Mouse (Mus musculus) macrophage (primary cell): ENCODE data around the gene Acbd3. TPM values are rescaled to one million over a fixed set of nuclear protein-coding genes. Genes with fewer than 3 reads are reported as not detected.
A peak's percentile ranks its signal among the peaks of the same experiment; 100 is the strongest.

Source experiments
- H3K27ac ChIP-seq: fragments of 350-480 bp; formaldehyde crosslinking; 2 replicates; pipeline ENCODE4 v1.9.0; 2021
- H3K36me3 ChIP-seq: fragments of 350-480 bp; formaldehyde crosslinking; 2 replicates; pipeline ENCODE4 v1.9.0; 2021; ENCODE audit errors: inconsistent target
- H3K4me3 ChIP-seq: fragments of 350-480 bp; formaldehyde crosslinking; 2 replicates; pipeline ENCODE4 v1.9.0; 2021; ENCODE audit errors: inconsistent target
- H3K79me2 ChIP-seq: fragments of 350-480 bp; formaldehyde crosslinking; 2 replicates; pipeline ENCODE4 v1.9.0; 2021; ENCODE audit errors: inconsistent target
- WGBS: methylation state at CpG from one replicate; pipeline ENCODE4 v1.1.7; 2026; ENCODE audit warnings: inconsistent platforms; ENCODE audit not compliant: missing documents; 5-methylcytosine and 5-hydroxymethylcytosine counted together
- polyA plus RNA-seq: library from polyadenylated mRNA; stranded (reverse); fragments of 250-400 nt; gene quantifications from 3 replicates; pipeline ENCODE4 v1.2.4, GENCODE M21; 2018; ENCODE audit warnings: inconsistent platforms

Acbd3 gene
- polyA plus RNA-seq, 1 experiment from 2014 or later, result 52.8 TPM

GRCm38 (mm10) chr1:180768334-180769168 is 42.7 kb downstream of the Acbd3 start:
- no peaks in the 10 kb centered on the region for H3K36me3 ChIP-seq
- 8% methylated on average over 37 of the region's 37 CpGs for WGBS
- no peaks in the 10 kb centered on the region for H3K79me2 ChIP-seq
- H3K4me3 ChIP-seq, result peak overlapping the region; percentile 32
- peak overlapping the region; percentile 80 for H3K27ac ChIP-seq

GRCm38 (mm10) chr1:180771306-180771705 is 45.5 kb downstream of the Acbd3 start:
- no peaks in the 10 kb centered on the region for H3K36me3 ChIP-seq
- no peak overlapping the region for H3K4me3 ChIP-seq
- H3K79me2 ChIP-seq, result no peaks in the 10 kb centered on the region
- H3K27ac ChIP-seq, result peak overlapping the region; percentile 43
- 50% methylated on average over 5 of the region's 5 CpGs for WGBS

GRCm38 (mm10) chr1:180771722-180772121 is 45.9 kb downstream of the Acbd3 start:
- Histone ChIP-seq H3K79me2 (no peaks in the 10 kb centered on the region), H3K27ac (peak overlapping the region; percentile 43), H3K4me3 (no peak overlapping the region), H3K36me3 (no peaks in the 10 kb centered on the region)
- WGBS, result 15% methylated on average over 4 of the region's 4 CpGs

GRCm38 (mm10) chr1:180772291-180772690 is 46.4 kb downstream of the Acbd3 start:
- H3K4me3 ChIP-seq, result no peak overlapping the region
- H3K27ac ChIP-seq, result peak overlapping the region; percentile 43
- 97% methylated on average over 3 of the region's 3 CpGs for WGBS
- H3K79me2 ChIP-seq, result no peaks in the 10 kb centered on the region
- no peaks in the 10 kb centered on the region for H3K36me3 ChIP-seq

GRCm38 (mm10) chr1:180774664-180775063 is 48.8 kb downstream of the Acbd3 start:
- no peaks in the 10 kb centered on the region for H3K79me2 ChIP-seq
- WGBS, result 68% methylated on average over 3 of the region's 3 CpGs
- no peaks in the 10 kb centered on the region for H3K36me3 ChIP-seq
- no peak overlapping the region for H3K27ac ChIP-seq
- H3K4me3 ChIP-seq, result no peak overlapping the region

DNA sequence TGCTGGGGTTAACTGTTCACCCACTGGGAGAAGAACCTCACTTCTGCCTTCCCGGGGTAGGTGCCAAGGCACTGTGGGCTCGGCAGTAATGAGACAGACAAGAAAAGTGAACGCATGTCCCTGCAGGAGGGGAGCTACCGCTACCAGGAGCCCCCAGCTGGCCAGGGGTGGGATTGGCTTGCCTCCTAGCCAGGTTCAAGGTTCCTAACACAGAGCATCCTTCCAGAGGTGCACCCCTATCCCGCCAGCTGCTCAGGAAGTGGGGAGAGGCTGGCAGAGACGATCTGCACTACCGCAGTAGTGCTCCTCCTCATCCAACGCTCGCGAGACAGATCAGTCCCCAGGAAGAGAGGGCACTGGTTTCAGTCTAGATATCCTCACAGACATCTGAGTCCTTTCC is 49.5 kb downstream of the Acbd3 start:
- H3K27ac ChIP-seq, result 0 out of 2 replicates have a peak overlapping the region, but pooled peaks have one; percentile 24
- H3K4me3 ChIP-seq, result no peak overlapping the region
- no peaks in the 10 kb centered on the region for H3K36me3 ChIP-seq
- 69% methylated on average over 10 of the region's 10 CpGs for WGBS
- no peaks in the 10 kb centered on the region for H3K79me2 ChIP-seq

DNA sequence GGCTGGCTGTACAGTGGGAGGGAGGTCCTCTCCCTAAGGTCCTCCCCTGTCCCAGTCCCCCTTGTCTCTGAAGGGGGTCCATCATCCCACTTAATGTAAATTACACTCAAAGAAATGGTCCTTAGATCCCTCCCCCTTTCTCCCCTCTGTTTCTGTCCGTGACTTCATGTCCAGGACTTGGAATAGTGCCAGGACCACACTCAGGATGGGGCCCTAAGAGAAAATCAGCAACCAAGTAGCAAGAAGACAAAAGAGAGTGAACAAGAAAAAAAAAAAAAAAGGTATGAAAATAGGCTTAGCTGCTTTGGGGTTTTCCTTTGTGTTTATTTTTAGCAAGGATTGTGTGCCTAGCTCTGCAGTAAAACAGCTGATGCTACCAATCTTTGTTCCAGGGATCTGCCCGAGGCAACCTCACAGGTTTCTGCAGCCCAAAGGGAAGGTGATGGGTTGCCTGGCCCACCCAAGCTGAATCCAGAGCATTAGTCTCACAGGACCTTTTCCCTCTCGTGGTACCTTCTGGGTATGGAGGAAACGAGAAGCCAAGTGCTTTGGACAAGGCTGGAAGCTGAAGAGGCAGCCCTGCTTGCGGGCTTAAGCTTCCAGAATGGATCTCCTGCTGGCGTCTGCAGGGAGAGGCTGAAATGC is 50.1 kb downstream of the Acbd3 start:
- H3K36me3 ChIP-seq, result no peaks in the 10 kb centered on the region
- no peaks in the 10 kb centered on the region for H3K79me2 ChIP-seq
- H3K4me3 ChIP-seq, result no peak overlapping the region
- 73% methylated on average over 6 of the region's 6 CpGs for WGBS
- H3K27ac ChIP-seq, result peak overlapping the region; percentile 24; the same call in 1 of the 2 replicates

GRCm38 (mm10) chr1:180776494-180776893 is 50.7 kb downstream of the Acbd3 start:
- Histone ChIP-seq H3K36me3 (no peaks in the 10 kb centered on the region), H3K27ac (peak overlapping the region; percentile 24; the same call in 1 of the 2 replicates), H3K4me3 (no peak overlapping the region), H3K79me2 (no peaks in the 10 kb centered on the region)
- WGBS, result 91% methylated on average over 6 of the region's 6 CpGs

GRCm38 (mm10) chr1:180777289-180777659 is 51.4 kb downstream of the Acbd3 start:
- peak overlapping the region; percentile 53 for H3K4me3 ChIP-seq
- peak overlapping the region; percentile 83 for H3K27ac ChIP-seq
- 7% methylated on average over 10 of the region's 10 CpGs for WGBS
- no peaks in the 10 kb centered on the region for H3K36me3 ChIP-seq
- H3K79me2 ChIP-seq, result no peaks in the 10 kb centered on the region

- no peaks in the 10 kb centered on the region for H3K79me2 ChIP-seq
- WGBS, result under 1% methylated on average over 55 of the region's 56 CpGs
- H3K36me3 ChIP-seq, result no peaks in the 10 kb centered on the region
- peak overlapping the region; percentile 83 for H3K27ac ChIP-seq
- H3K4me3 ChIP-seq, result peak overlapping the region; percentile 53
Measured at GRCm38 (mm10) chr1:180777660-180778402, 52.0 kb downstream of the Acbd3 start.

DNA sequence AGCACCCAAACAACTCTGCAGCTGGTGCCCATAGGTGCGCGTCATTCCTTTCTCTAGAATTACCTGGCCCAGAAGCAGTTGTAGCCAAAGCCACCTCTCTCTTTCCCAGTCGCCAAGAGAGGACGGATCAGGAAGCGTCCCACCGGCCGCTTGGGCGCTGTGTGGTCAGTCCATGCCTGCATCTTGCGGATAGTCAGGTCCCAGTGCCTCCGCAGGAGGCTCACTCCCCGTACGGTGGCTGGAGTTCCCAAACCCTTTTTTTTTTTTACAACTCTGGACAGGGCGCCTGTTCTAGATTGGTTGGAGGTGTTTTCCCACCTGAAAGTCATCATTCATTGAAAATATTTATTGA is 52.5 kb downstream of the Acbd3 start:
- H3K36me3 ChIP-seq, result no peaks in the 10 kb centered on the region
- H3K4me3 ChIP-seq, result peak overlapping the region; percentile 53
- WGBS, result 16% methylated on average over 13 of the region's 13 CpGs
- H3K79me2 ChIP-seq, result no peaks in the 10 kb centered on the region
- no peak overlapping the region; the same call in 1 of the 2 replicates for H3K27ac ChIP-seq

DNA sequence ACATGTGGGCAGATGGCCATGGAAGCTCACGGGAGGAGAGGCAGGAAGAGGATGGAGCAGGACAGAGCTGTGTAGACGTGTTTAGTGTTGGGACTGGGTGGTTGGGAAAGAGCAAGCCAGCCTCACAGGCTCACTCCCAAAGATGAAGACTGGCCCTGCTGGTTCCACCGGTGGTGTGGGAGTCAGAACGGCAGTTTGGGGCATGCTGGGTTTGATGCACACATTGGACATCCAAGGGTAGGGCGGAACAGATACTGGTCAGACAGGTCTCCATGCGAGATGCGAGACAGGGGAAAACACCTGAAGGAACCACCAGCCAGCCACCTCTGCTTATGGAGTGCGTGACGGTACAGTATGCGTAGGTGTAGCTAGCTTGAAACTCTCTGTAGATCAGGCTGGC is 53.1 kb downstream of the Acbd3 start:
- Histone ChIP-seq H3K36me3 (no peaks in the 10 kb centered on the region), H3K79me2 (no peaks in the 10 kb centered on the region), H3K27ac (no peak overlapping the region), H3K4me3 (no peak overlapping the region)
- WGBS, result 95% methylated on average over 10 of the region's 10 CpGs

- no peaks in the 10 kb centered on the region for H3K36me3 ChIP-seq
- no peak overlapping the region for H3K27ac ChIP-seq
- WGBS, result 98% methylated on average over 8 of the region's 8 CpGs
- no peaks in the 10 kb centered on the region for H3K79me2 ChIP-seq
- H3K4me3 ChIP-seq, result no peak overlapping the region
Measured at GRCm38 (mm10) chr1:180780291-180780690, 54.4 kb downstream of the Acbd3 start.

GRCm38 (mm10) chr1:180781250-180781649 is 55.4 kb downstream of the Acbd3 start:
- no peak overlapping the region for H3K27ac ChIP-seq
- no peak overlapping the region for H3K4me3 ChIP-seq
- no peaks in the 10 kb centered on the region for H3K79me2 ChIP-seq
- no peaks in the 10 kb centered on the region for H3K36me3 ChIP-seq
- 89% methylated on average over 5 of the region's 5 CpGs for WGBS
